Mouse (Mus musculus) intestine, embryonic 16.5 days (tissue): Measurements from ENCODE around the gene Itgb2l. TPM values are rescaled to one million over a fixed set of nuclear protein-coding genes. Genes with fewer than 3 reads are reported as not detected.

Source experiments
- ATAC-seq: fragments of 200-750 bp; cut with Nextera tagmentation; 2 replicates; pipeline ENCODE4 v1.8.0; 2017; ENCODE audit warnings: moderate TSS enrichment, moderate library complexity
- H3K27ac ChIP-seq: fragments of 300-500 bp; sonication (generic); 2 replicates; pipeline ENCODE4 v1.5.1; 2014; ENCODE audit warnings: mild to moderate bottlenecking, low read length
- H3K27me3 ChIP-seq: fragments of 300-500 bp; sonication (generic); replicated peaks from 2 replicates; pipeline ENCODE4 v1.6.1; 2014; ENCODE audit warnings: low read length, control low read depth, mixed read lengths; ENCODE audit not compliant: control insufficient read depth, insufficient read depth
- H3K36me3 ChIP-seq: fragments of 300-500 bp; sonication (generic); 2 replicates; pipeline ENCODE4 v1.6.1; 2014; ENCODE audit warnings: low read length, control low read depth; ENCODE audit not compliant: control insufficient read depth, insufficient read depth
- H3K4me1 ChIP-seq: fragments of 300-500 bp; sonication (generic); 2 replicates; pipeline ENCODE4 v1.6.1; 2014; ENCODE audit warnings: low read length, control low read depth, mixed read lengths; ENCODE audit not compliant: control insufficient read depth, insufficient read depth
- H3K4me2 ChIP-seq: fragments of 300-500 bp; sonication (generic); 2 replicates; pipeline ENCODE4 v1.6.1; 2014; ENCODE audit warnings: low read depth, low read length, control low read depth
- H3K4me3 ChIP-seq: fragments of 300-500 bp; sonication (generic); 2 replicates; pipeline ENCODE4 v1.5.1; 2014; ENCODE audit warnings: mild to moderate bottlenecking, low read length
- H3K9ac ChIP-seq: fragments of 300-500 bp; sonication (generic); 2 replicates; pipeline ENCODE4 v1.6.1; 2014; ENCODE audit warnings: low read depth, low read length
- H3K9me3 ChIP-seq: fragments of 300-500 bp; sonication (generic); 2 replicates; pipeline ENCODE4 v1.6.1; 2016; ENCODE audit warnings: low read length, control low read depth; ENCODE audit not compliant: control insufficient read depth
- WGBS: fragments of 180-500 bp; shearing (Covaris S2); extraction: QIAGEN DNeasy Blood & Tissue Kit; methylation state at CpG from one replicate; pipeline ENCODE4 v1.1.7; 2014; 5-methylcytosine and 5-hydroxymethylcytosine counted together
- polyA plus RNA-seq: library from polyadenylated mRNA; unstranded; fragments of >200 nt; fragmentation: Nextera tagmentation; extraction: Ambion mirVana; gene quantifications from 2 replicates; pipeline ENCODE4 v1.2.1, GENCODE M21; 2015

The Itgb2l gene
- polyA plus RNA-seq, 1 experiment from 2014 or later = 0.32 TPM

- H3K27me3 ChIP-seq = no peaks in the 10 kb centered on the region
- no peak overlapping the region for H3K9ac ChIP-seq
- 57% methylated on average over 3 of the region's 3 CpGs for WGBS
These were observed 44.6 kb downstream of the Itgb2l start for GRCm38 (mm10) chr16:96398806-96399205.

GRCm38 (mm10) chr16:96396013-96396650, 47.3 kb downstream of the Itgb2l start:
- H3K4me3 ChIP-seq = no peak overlapping the region
- H3K9ac ChIP-seq = no peak overlapping the region
- H3K27me3 ChIP-seq = no peaks in the 10 kb centered on the region
- no peaks in the 10 kb centered on the region for H3K9me3 ChIP-seq
- ATAC-seq = no peak
- no peaks in the 10 kb centered on the region for H3K4me1 ChIP-seq
- no peak overlapping the region for H3K4me2 ChIP-seq
- WGBS = 72% methylated on average over 9 of the region's 9 CpGs
- no peaks in the 10 kb centered on the region; the same call in 1 of the 2 replicates for H3K36me3 ChIP-seq
- H3K27ac ChIP-seq = no peak overlapping the region

More at GRCm38 (mm10) chr16:96398806-96399205, 44.6 kb downstream of the Itgb2l start:
- Histone ChIP-seq H3K9me3 (no peaks in the 10 kb centered on the region), H3K4me3 (no peak overlapping the region), H3K36me3 (no peaks in the 10 kb centered on the region; the same call in 1 of the 2 replicates), H3K27ac (no peak overlapping the region), H3K4me1 (no peaks in the 10 kb centered on the region), H3K4me2 (no peak overlapping the region)
- no peak for ATAC-seq

- Histone ChIP-seq H3K36me3 (no peaks in the 10 kb centered on the region; the same call in 1 of the 2 replicates), H3K9me3 (no peaks in the 10 kb centered on the region), H3K4me2 (no peak overlapping the region), H3K4me1 (no peaks in the 10 kb centered on the region), H3K27ac (no peak overlapping the region), H3K27me3 (no peaks in the 10 kb centered on the region), H3K9ac (no peak overlapping the region), H3K4me3 (no peak overlapping the region)
- WGBS = 79% methylated on average over 4 of the region's 4 CpGs
- ATAC-seq = no peak
These were observed 47.9 kb downstream of the Itgb2l start for GRCm38 (mm10) chr16:96395516-96395915.

GRCm38 (mm10) chr16:96391070-96391469, 52.3 kb downstream of the Itgb2l start:
- H3K4me3 ChIP-seq = no peak overlapping the region
- no peak overlapping the region for H3K9ac ChIP-seq
- no peaks in the 10 kb centered on the region for H3K27me3 ChIP-seq
- H3K4me2 ChIP-seq = no peak overlapping the region
- H3K27ac ChIP-seq = no peak overlapping the region
- no peaks in the 10 kb centered on the region for H3K4me1 ChIP-seq
- no peak for ATAC-seq
- no peaks in the 10 kb centered on the region for H3K36me3 ChIP-seq
- no peaks in the 10 kb centered on the region for H3K9me3 ChIP-seq

GRCm38 (mm10) chr16:96388481-96388880, 54.9 kb downstream of the Itgb2l start:
- no peak overlapping the region for H3K4me2 ChIP-seq
- ATAC-seq = no peak
- no peaks in the 10 kb centered on the region for H3K36me3 ChIP-seq

GRCm38 (mm10) chr16:96387685-96388371, 55.6 kb downstream of the Itgb2l start:
- Histone ChIP-seq H3K4me1 (no peaks in the 10 kb centered on the region), H3K27ac (no peak overlapping the region), H3K9me3 (no peaks in the 10 kb centered on the region), H3K9ac (no peak overlapping the region), H3K36me3 (no peaks in the 10 kb centered on the region), H3K4me2 (no peak overlapping the region), H3K27me3 (no peaks in the 10 kb centered on the region), H3K4me3 (no peak overlapping the region)
- ATAC-seq = no peak
- 81% methylated on average over 6 of the region's 6 CpGs for WGBS

More at GRCm38 (mm10) chr16:96388481-96388880, 54.9 kb downstream of the Itgb2l start:
- no peaks in the 10 kb centered on the region for H3K27me3 ChIP-seq
- no peaks in the 10 kb centered on the region for H3K4me1 ChIP-seq
- H3K27ac ChIP-seq = no peak overlapping the region
- H3K4me3 ChIP-seq = no peak overlapping the region
- no peaks in the 10 kb centered on the region for H3K9me3 ChIP-seq
- no peak overlapping the region for H3K9ac ChIP-seq
- 69% methylated on average over 5 of the region's 5 CpGs for WGBS

- no peak overlapping the region for H3K27ac ChIP-seq
- H3K9me3 ChIP-seq = no peaks in the 10 kb centered on the region
- H3K27me3 ChIP-seq = no peaks in the 10 kb centered on the region
- H3K4me2 ChIP-seq = no peak overlapping the region
- no peak for ATAC-seq
- H3K9ac ChIP-seq = no peak overlapping the region
- no peaks in the 10 kb centered on the region for H3K36me3 ChIP-seq
- H3K4me1 ChIP-seq = no peaks in the 10 kb centered on the region
- H3K4me3 ChIP-seq = no peak overlapping the region
These were observed 58.7 kb downstream of the Itgb2l start for GRCm38 (mm10) chr16:96384741-96385140.

GRCm38 (mm10) chr16:96382496-96383181, 60.8 kb downstream of the Itgb2l start:
- Histone ChIP-seq H3K9ac (no peak overlapping the region), H3K27me3 (no peaks in the 10 kb centered on the region), H3K4me3 (no peak overlapping the region), H3K9me3 (no peaks in the 10 kb centered on the region), H3K27ac (no peak overlapping the region), H3K4me1 (no peaks in the 10 kb centered on the region), H3K4me2 (no peak overlapping the region), H3K36me3 (no peaks in the 10 kb centered on the region)
- ATAC-seq = no peak
- WGBS = 71% methylated on average over 5 of the region's 5 CpGs

GRCm38 (mm10) chr16:96381435-96381834, 62.0 kb downstream of the Itgb2l start:
- no peak for ATAC-seq
- Histone ChIP-seq H3K27ac (no peak overlapping the region), H3K27me3 (no peaks in the 10 kb centered on the region), H3K4me3 (no peak overlapping the region), H3K4me2 (no peak overlapping the region), H3K36me3 (no peaks in the 10 kb centered on the region), H3K9ac (no peak overlapping the region), H3K4me1 (no peaks in the 10 kb centered on the region), H3K9me3 (no peaks in the 10 kb centered on the region)
- WGBS = 92% methylated on average over 12 of the region's 12 CpGs
